Mouse (Mus musculus): ENCODE data around the gene Polg2. TPM values are rescaled to one million over a fixed set of nuclear protein-coding genes. Genes with fewer than 3 reads are reported as not detected.
"Not testable (repeated sequence)": the region's sequence is repeated elsewhere in the genome, so short reads cannot be mapped to it uniquely, and the experiment has no call there.

Gene Polg2
- total RNA-seq, 2 experiments from 2014 or later = 3.1 to 3.2 TPM

DNA sequence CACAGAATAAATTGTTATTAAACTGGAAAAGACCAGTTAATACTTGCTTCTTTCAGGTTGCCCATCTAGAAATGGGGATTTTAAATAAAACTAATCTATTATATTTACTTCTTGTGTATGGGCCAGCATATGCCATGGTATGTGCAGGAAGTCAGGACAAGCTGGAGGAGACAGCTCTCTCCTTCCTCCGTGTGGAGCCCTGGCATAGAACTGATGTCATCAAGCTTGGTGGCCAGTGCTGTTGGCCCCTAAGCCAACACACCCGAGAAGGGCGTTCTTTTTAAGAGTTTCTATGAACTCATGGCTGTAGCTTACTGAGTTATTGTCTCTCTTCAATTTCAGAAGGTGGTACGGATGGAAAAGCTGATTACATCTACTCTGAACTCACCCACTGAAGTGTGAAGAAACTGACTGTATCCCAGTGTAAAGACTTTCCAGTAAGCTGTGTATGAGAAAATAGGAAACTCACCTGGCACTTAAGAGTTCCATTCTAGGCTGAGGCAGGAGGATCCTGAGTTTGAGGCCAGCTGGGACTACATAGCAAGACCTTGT lies 12.7 kb downstream of the Polg2 start:
- intact Hi-C loops (cut with DNase I) = no loop called here
- DNase-seq = no peak

DNA sequence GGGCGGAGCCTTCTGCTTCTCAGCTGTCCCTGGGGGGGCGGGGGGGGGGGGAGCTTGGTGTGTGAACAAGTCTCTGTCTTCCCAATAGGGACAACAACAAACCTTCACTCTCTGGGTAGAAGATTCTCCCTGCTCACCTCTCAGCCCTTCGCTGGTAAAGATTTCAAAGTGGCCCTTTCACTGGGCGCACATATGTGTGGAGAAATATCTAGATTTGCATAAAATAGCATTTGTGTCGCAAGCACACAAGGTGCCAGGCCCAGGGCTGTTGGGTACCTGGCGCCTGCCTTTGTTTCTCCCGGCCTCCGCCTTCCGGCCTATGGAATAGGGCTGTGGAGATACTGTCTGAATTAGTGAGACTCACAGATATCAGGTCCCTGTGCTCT lies 16.5 kb downstream of the Polg2 start:
- no peak for DNase-seq
- intact Hi-C loops (cut with DNase I) = no loop called here

DNA sequence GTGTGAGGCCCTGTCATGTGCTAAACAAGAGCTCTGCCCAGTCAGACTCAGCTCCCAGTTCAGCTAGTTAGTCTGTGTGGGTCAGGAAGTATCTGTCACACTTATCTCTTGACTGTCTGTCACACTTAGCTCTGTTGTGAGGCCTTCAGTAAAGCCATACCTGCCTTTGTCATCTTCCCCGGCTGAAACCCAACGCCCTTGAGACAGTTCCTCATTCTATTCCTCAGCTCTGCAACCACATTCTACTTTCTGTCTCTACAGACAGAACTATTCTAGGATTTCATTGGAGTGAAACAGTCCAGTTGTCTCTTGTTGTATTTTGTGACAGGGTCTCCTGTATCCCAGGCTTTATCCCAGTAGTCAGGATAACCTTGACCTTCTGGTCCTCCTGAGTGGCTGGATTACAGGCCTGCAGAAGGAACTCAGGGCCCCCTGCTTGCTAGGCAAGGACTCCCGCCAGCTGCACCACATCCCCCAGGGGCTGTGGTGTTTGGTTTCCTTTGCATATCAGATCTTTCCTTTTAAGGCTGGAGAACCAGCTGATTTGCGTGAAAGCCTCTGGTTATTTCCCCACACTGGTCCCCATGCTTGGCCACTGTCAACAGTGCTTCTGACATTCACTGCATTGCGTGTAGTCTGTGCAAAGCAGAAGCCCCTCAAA lies 17.1 kb downstream of the Polg2 start:
- no peak for DNase-seq
- intact Hi-C loops (cut with DNase I) = no loop called here

DNA sequence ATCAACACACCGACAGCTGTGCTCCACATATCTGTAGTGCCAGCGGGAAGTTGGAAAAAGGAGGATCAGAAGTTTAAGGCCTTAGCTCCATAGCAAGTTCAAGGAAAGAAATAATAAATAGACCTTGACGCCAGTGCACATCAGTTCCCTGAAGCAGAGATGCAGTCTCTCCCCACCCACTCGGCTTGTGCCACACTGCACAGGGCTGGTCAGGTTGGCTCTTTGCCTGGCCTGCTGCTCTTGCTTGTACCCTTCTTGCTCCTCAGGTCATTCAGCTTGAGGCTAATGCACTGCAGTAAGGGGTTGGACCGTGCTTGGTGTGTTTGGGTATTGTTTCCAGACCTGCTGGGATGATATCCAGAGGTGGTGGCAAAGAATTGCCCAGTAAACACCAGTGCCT lies 18.8 kb downstream of the Polg2 start:
- intact Hi-C loops (cut with DNase I) = no loop called here
- no peak for DNase-seq

DNA sequence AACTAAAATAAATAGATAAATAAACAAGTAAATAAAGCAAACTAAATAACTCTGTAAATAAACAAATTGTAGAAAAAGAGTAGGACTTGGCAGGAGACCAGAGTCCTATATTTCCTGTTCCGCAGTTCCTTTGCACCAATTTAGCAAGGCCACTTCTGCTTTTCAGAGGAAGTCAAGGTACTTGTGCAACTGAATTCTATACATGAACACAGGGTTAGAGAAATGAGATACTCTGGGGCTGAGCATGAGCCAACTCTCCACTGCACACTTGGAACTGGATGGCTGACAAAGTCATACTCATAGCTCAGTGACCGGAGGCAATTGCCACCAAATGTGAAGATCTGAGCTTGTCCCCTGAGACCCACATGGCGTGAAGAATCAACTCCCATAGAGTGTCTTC lies 20.3 kb downstream of the Polg2 start:
- intact Hi-C loops (cut with DNase I) = no loop called here
- no peak for DNase-seq

DNA sequence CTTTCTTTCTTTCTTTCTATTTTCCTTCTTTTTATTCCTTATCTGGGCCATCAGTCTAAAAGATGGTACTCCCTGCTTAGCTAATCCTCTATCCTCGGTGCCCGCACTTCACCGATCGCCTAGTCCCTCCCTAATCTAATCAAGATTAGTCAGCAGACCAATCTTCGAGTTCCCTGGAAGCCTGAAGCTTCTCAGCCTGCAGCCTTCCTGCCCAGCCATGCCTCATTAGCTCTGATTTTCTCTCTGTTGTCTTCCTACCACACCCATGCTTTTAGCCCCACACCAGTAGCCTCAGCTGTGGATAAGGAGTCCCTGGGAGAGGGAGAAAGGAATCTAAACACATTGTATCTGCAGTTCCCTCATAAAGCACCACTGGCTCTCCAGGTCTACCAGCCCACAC lies 23.8 kb downstream of the Polg2 start:
- no peak for DNase-seq
- intact Hi-C loops (cut with DNase I) = no loop called here

DNA sequence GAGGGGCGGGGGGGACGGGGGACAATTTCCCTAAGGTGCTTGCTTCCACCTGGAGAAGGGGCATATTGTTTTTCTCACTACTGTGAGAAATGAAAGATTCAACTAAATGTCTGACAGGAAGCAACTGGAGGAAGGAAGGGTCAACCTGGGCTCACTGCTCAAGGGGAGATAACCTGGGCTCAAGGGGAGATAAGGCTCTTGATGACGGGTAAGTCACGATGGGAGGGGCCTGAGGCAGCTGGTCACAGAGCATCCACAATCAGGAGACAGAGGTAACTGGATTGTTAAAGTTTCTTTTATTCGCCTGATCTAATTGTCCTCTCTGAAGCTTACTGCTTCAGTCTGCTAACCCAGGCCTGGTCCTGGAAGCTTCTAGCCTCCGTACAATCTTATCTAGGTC lies 26.0 kb downstream of the Polg2 start:
- intact Hi-C loops (cut with DNase I) = no loop called here
- no peak for DNase-seq

DNA sequence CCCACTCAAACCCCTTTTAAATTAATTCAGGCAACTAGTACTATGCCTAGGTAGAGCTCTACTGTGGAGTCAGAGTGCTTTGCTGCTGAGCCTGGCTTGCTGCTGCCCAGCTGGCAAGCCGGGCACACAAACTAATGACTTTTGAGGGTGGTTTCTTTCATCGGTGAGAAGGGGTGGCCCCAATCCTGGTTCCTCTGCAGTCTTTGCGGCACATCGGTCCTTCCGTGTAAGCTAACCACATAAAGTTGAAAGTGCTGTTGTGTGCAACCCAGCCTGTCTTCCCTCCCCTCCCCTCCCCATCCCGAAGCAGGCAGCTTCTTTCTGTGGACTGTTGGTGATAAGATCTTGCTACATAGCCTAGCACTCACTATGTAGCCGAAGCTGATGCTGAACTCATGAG lies 27.2 kb downstream of the Polg2 start:
- DNase-seq = no peak
- intact Hi-C loops (cut with DNase I) = no loop called here

DNA sequence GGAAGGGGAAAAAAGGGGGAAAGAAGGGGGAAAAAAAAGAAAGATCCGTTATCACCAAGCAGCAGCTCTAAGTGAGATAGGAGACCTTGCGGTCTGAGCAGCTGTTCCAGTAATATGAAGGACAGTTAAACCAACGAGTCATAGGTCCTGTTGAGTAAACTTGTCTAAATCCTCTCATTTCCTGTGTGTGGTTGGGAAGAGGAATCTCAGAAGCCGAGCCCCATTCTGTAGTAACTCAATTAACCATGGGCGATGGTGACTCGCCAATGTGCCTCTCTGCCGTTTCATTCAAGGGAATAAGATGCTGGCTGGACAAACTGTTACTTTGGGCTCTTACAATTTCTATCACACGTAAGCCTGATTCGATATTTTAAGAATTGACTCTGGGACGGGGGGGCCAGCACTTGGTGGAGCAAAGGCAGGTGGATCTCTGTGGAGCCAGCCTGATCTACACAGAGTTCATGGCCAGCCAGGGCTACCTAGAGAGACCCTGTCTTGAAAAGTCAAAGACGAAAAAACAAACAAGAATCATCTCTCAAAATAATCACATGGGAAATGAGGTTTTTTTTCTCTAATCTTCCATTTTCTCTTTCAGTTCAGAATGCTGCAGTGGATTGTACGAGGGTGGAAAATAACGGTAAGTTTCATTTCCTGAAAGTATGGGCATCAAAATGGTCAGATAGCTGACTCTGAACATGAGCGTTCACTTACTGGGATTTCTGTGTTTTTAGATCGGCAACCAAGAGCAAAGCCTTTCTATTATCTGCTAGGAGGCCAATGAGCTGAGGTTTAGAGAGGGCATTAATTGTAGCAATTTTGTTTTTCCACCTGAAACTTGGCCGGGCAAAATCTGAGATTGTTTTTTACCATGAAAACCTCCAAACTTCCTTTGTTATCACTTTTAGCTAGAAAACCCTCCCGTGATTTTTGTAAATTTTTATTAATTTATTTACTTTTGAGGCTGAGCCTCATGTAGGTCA lies 28.0 kb downstream of the Polg2 start, which contains the start of gene Milr1:
TSS of gene Milr1 (plus strand) at position 188 of the 980 bp plus-strand sequence.
- DNase-seq = no peak
- intact Hi-C loops (cut with DNase I) = no loop called here

DNA sequence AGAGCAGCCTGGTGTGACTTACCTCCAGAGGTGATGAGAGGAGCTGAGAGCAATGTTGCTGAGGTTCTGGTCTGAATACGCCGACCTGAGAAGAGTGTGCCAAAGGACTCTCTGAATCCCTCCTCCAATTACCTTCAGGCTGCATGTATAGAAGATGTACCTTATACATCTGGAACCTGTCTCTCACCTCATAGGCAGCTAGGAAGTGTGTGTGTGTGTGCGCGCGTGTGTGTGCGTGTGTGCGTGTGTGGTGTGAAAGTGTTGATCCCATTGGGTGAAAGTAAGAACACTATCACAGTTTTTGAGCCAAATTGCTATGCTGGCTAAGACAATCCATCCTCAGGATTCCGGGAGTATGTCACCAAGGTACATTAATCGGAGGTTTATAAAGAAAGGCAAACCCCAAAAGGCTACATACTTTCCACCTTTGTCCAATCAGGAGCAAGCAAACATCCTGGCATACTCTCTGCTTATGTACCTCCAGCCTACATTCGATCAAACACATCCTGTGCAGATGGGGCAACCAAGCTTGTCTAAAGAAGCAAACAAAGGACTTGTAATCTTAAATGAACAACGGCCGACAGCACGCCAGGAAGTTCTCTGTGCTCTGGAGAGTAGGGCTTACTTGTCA lies 29.1 kb downstream of the Polg2 start, which contains the start of gene Pecam1:
TSS of gene Pecam1 (minus strand) at position 508 of the 631 bp plus-strand sequence.
- intact Hi-C loops (cut with DNase I) = no loop called here
- DNase-seq = no peak

DNA sequence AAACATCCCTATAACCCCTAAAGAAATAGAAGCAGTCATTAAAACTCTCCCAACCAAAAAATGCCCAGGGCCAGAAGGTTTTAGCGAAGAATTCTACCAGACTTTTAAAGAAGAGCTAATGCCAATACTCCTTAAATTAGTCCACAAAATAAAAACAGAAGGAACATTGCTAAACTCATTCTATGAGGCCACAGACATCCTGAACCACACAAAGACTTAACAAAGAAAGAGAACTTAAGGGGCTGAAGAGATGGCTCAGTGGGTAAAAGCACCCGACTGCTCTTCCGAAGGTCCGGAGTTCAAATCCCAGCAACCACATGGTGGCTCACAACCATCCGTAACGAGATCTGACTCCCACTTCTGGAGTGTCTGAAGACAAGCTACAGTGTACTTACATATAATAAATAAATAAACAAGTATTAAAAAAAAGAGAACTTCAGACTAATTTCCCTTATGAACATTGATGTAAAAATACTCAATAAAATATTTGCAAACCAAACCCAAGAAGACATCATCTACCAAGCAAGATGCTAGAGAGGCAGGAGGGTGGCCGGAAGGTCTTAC lies 29.7 kb downstream of the Polg2 start:
- intact Hi-C loops (cut with DNase I); DNase-seq: not testable (repeated sequence)

DNA sequence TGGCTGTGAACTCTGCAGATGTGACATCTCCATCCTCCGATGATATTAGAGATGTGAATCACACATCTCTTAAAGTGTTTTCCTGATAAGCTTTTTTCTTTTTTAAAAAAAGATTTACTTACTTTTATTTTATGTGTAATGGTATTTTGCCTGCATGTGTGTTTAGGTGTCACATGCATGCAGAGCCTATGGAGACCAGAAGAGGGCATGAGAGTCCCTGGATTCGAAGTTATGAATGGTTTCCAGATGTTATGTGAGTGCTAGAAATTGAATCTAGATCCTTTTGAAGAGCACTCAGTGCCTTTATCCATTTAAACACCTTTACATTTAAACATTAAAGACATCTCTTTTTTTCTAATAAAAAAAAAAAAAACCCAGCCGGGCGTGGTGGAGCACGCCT lies 34.4 kb downstream of the Polg2 start:
- intact Hi-C loops (cut with DNase I) = loop anchor here (5.0 kb wide), 1 partner anchor 63 kb away; no protein-coding TSS in a partner anchor
- DNase-seq = no peak

DNA sequence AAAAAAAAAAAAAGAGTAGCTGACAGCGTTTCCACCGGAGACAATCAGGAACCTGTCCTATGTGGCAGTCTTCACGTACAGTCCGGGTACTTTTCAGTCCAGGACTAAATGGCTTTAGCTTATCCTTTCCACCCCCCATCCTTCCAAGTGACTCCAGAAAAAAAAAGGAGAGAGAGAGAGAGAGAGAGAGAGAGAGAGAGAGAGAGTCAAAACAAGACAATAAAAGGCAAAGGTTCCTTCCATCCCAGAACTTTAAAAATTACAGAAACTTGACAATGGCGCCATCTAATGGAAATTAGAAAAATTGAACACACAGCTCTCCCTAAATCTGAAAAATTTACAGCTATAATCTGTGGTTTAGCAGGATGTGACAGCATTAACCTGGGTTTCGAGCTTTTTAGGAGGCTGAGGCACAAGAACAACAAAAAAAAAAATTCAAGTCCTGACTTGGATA lies 36.9 kb downstream of the Polg2 start:
- DNase-seq = no peak
- intact Hi-C loops (cut with DNase I) = loop anchor here (5.0 kb wide), 1 partner anchor 60 kb away; no protein-coding TSS in a partner anchor

DNA sequence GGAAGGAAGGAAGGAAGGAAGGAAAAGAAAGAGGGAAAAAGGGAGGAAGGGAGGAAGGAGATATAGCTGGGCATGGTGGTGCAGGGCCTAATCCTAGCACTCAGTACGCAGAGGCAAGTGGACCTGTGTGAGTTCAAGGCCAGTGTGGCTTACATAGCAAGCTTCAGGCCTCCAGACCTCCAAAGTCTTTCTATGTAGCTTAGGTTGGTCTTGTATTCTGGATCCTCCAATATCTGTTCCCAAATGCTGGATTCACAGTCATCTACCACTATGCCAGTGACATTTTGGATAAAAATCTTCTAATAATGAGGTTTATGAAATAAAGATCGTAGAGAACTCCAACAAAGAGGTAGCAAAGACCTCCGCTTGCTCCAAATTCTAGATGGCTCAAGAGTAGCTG lies 37.5 kb downstream of the Polg2 start:
- no peak for DNase-seq
- intact Hi-C loops (cut with DNase I) = loop anchor here (5.0 kb wide), 1 partner anchor 60 kb away; no protein-coding TSS in a partner anchor

DNA sequence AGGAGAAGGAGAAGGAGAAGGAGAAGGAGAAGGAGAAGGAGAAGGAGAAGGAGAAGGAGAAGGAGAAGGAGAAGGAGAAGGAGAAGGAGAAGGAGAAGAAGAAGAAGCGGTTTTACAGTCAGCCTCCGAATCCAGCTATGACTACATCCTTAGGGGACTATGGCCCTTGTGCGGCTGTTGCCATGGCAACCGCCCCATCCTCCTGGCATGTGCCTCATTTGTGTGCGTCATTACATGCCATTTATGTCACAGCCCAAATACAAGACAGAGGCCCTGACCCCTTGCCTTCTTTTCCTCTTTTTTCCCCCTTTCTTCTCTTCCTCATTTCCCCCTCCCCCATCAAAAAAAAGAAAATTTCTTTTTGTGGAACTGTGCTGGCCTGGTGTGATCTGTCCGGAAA lies 38.1 kb downstream of the Polg2 start:
- intact Hi-C loops (cut with DNase I) = loop anchor here (5.0 kb wide), 1 partner anchor 59 kb away; no protein-coding TSS in a partner anchor
- DNase-seq = no peak

DNA sequence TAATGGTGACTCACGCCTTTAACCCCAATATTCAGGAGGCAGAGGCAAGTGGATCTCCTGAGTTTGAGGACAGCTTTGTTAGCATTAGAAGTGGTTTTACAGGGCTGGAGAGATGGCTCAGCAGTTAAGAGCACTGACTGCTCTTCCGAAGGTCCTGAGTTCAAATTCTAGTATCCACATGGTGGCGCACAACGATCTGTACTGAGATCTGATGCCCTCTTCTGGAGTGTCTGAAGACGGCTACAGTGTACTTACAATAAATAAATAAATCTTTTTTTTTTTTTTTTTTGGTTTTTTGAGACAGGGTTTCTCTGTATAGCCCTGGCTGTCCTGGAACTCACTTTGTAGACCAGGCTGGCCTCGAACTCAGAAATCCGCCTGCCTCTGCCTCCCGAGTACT lies 38.6 kb downstream of the Polg2 start:
- not testable (repeated sequence) for DNase-seq
- intact Hi-C loops (cut with DNase I) = loop anchor here (5.0 kb wide), 1 partner anchor 58 kb away; no protein-coding TSS in a partner anchor

DNA sequence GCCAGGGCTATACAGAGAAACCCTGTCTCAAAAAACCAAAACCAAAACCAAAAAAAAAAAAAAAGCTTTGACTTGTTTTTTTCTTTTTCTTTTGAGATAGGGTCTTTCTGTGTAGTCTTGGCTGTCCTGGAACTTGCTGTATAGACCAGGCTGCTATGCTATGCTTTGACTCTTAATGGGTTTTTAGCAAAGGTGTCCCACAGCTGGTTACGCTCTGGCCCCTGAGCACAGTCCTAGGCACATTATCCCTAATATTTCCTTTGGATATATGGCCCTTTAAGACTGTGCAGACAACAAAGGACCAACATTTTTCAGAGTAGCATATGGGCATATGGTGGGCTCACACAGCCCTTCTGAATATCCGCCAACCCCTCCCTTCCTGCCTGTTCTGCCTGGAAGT lies 40.2 kb downstream of the Polg2 start:
- DNase-seq = no peak
- intact Hi-C loops (cut with DNase I) = loop anchor here (1.0 to 5.0 kb wide), 2 partner anchors 37 to 92 kb away; no protein-coding TSS in a partner anchor

DNA sequence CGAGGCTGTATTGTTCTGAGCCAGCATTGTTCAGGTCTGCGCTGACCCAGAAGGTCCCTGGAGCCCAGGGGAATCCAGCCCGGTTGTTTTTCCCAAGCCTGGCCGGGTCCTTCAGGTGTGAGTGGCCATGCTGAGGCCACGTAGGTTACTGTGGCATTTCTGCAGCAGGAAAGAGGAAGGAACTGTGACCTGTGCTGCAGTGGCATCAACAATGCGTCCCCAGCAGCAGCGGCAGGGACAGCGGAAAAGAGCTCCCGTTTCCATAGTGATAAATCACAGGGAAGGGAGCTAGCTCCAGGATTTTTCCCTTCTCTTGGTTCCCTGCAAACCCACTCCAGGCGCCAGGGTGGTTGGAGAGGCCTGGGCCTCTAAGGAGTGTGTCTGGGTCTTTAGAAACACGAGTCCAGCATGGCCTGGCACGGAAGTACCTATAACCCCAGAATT lies 42.1 kb downstream of the Polg2 start:
- intact Hi-C loops (cut with DNase I) = loop anchor here (5.0 kb wide), 1 partner anchor 35 kb away; no protein-coding TSS in a partner anchor
- peak; percentile 25 to 27 for DNase-seq

DNA sequence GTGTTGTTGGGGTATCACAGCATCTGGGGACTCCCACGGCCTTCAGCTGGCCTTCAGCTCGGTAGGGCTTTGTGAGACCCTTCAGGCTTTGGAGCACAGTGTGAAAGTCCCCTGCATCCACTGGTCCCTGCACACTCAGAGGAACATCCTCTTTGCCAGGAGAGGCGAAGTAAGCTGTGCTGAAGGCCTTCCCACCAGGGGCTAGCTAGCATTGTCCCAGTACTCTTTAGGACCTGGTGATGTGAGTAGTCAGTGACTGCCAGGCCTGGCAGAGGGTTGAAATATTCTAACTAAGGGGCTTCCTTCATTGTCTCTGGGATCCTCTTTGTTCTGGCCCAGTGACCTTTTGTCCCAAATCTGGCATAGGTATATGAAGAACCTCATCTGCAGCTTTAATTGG lies 42.7 kb downstream of the Polg2 start:
- DNase-seq = no peak
- intact Hi-C loops (cut with DNase I) = loop anchor here (5.0 kb wide), 1 partner anchor 34 kb away; no protein-coding TSS in a partner anchor

DNA sequence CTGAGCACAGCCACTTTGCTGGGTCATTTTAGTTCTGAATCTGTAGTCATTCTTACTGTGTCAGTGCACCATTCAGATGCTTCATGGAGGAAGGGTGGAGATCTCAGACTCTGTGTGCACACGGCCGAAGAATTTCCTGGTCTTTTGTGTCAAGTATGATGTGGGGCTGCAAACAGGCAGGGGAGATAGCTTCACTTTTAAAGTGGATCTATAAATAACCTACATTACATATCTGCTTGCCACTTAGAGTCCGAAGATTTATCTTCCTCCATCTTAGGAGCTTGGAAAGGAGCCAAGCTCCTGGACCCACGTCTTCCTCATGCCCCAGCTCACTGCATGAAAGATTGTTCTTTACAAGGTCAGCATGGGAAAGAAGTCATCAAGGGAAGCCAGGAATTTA lies 48.6 kb downstream of the Polg2 start:
- no peak for DNase-seq

More for the DNA sequence above, 48.6 kb downstream of the Polg2 start:
- intact Hi-C loops (cut with DNase I) = no loop called here

All from gastrocnemius, postnatal 36 days (tissue).